Mouse (Mus musculus) WW6 (cell line): ENCODE data around the gene Plekha8.
A peak's percentile ranks its signal among the peaks of the same experiment; 100 is the strongest.

Experiments used
- DNase-seq: peaks from one replicate; pipeline ENCODE4 v3.0.0-alpha.2; 2013; ENCODE audit warnings: low read depth, low spot score

The Plekha8 gene

DNA sequence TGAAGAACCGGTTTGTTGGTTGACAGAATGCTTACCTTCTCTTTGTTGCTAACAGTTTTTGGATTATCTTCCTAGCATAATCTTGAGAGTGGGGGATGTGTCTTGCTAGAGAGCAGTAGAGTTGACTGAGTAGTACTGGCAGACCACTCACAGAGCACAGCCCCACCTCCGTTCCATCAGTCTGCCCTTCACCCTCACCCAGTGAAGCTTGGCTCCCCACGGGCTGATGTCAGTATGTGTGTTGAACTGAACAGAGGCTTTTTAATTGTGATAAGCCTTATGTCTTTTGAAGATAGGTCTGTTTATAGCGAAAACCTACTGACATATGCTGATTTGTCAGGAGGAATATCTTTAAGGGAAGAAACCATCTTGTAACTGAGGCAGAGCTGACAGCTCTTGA lies 48.3 kb downstream of the Plekha8 start:
- no peak for DNase-seq

DNA sequence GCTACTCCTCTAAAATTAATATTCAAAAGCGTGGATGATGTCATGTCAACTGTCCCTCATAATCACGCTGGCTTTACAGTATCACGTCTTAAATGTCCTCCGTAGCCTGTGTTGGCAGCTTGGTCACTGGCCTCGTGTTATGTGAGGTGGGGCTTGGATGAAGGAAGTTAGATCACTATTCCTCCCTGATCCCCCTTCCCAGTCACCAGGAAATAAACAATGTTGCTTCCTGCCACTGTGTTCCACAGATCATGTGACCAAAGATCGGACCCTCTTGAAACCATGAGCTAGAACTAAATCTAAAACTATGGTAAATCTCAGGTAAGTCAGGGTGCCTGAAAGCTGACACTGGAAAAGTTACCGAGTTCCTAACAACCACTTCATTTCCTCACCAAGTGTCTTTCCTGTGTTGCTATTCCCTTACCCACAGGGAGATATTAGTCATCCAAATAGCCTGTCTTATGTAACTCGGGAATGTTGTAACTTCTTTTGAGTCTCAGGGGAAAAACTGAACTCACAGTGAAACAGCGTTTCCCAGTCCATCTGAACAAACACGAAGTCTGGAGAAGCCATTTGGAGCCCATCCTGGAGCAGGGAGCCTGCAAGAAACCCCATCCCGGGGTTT lies 60.7 kb downstream of the Plekha8 start:
- DNase-seq, result no peak

GRCm38 (mm10) chr6:54657861-54658260 lies 63.0 kb downstream of the Plekha8 start:
- DNase-seq, result no peak

GRCm38 (mm10) chr6:54669868-54670267 lies 75.0 kb downstream of the Plekha8 start:
- DNase-seq, result no peak

DNA sequence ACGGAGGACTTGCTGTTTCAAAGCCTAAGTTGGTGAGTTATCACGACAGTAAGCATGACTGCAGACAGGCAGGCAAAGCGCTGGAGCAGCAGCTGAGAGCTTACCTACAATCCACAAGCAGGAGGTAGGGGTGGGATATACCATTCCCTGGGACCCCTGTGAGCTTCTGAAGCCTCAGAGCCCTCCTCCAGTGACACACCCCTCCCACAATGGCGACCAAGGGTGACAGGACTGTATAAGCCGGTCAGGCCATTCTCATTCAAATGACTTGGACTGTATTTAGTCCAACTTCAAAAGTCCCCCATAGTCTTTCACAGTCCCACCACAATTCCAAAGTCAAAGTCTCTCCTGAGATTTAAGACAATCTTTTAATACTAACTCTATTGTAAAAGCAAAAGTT lies 78.0 kb downstream of the Plekha8 start:
- DNase-seq, result no peak

- DNase-seq, result no peak
These were observed 84.8 kb downstream of the Plekha8 start for GRCm38 (mm10) chr6:54679686-54680085.

DNA sequence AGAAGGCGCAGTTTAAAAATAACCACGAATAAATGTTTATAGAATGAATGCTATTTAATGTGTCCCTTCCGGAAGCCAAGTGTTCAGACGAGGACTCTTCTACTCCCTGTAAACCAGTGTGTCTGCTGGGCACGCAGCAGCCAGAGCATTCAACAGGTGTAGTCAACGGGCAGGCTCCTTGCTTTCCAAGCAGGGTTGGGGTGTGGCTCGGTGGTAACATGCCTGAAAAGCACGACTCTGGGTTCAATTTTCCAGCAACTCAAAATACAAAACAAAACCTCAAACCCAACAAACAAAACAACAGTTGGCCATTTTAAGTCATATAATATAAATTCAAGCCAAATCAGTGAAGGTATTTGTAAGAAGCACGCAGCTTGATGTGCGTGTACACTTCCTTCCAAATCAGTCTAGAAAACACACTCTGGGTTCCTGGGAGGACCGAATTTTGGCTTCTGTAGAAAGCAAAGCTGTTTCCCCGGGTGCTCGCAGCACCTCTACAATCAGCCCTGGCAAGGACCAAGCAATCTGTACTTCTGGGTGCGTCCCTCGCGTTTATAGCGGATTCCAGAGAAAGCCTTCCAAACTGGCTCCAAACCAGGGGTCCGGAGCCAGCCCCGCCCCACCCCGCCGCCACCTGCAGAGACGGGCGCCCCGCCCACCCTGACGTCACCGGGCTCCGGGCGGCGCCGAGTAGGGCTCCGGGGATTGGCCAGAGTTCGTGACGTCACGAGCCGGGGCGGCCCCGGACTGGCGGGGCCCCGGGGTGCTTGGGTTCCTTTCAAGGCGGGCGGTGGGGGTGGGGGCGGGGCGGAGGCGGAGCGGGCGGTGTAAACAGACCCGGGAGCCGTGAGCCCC lies 86.2 kb downstream of the Plekha8 start, which contains the start of gene Mturn:
Gene Mturn (plus strand): TSS at position 734 of the 855 bp plus-strand sequence.
- peak; percentile 74 for DNase-seq

- DNase-seq, result no peak
These were observed 87.0 kb downstream of the Plekha8 start for GRCm38 (mm10) chr6:54681746-54682428.

DNA sequence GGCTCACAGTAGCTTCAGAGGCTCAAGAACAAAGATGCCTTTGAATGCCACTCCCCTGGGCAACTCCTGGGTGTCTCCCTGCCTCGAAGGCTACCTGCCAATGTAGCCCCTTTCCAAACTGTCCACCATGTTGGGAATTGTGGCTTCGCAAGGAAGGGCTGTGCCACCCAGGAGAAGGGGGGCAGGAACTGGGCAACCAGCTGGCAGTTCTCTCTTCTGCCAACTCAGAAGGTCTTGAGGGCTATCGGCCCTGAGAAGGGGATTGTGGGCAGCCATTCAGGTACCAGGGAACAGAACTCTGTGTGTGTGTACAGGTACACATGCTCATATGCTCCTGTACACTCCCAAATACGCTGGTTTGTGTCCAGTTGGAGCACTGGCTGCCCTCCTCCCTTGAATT lies 89.2 kb downstream of the Plekha8 start:
- DNase-seq, result no peak

DNA sequence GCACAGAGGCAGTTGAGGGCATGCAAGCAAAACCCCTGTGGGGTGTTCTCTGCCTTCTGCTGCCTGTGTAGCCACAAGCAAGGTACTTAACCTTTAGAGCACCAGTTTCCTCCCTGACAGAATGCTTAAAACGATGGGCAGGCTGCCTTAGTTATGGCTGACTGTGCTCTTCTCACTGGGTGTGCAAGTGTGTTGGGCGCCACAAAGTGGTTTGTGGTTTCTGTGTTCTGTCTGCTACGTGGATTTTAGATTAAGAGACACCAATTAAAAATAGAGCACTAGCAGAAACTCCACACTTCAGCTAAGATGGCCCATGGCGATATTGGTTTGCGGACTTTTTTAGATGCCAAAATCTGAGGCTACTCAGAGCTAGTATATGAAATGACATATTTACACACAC lies 90.2 kb downstream of the Plekha8 start:
- DNase-seq, result no peak

- no peak for DNase-seq
These were observed 90.9 kb downstream of the Plekha8 start for GRCm38 (mm10) chr6:54685716-54686395.

- DNase-seq, result no peak
These were observed 92.2 kb downstream of the Plekha8 start for GRCm38 (mm10) chr6:54686946-54687737.

DNA sequence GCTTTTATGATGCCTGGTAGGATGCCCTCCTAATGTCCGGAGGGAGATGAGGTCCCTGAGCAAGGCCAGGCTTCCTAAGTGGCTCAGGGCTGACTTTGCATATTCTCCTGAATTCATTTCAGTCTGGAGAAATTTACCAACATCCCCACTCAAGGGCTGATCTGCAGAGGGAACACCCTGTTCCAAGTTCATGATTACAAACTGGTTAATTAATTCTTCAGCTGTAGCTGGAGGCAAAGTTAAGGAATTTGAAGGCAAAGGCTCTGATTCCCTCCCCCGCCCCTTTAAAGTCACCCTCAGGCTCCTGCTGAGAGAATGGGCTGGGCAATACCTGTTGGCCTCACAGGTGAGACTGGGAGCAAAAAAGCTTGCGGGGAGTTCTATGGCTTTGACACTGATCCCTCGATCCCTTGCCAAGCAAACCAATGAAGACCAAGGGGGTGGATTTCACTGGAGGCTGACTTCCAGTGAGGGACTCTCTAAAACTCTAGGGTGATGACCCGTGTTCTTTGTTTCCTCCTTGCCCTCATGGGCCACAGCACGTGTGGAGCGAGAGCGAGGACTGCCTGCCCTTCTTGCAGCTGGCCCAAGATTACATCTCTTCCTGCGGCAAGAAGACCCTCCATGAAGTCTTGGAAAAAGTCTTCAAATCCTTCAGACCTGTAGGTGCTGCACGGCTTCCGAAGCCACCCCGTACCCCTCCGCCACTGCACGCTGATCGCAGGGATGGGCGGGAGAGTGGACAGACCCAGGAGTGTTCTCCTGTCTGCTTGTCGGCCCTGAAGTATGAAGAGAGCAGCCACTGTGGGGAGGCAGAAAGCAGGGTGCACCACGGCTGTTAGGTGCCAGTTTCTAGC lies 93.8 kb downstream of the Plekha8 start:
- DNase-seq, result no peak

DNA sequence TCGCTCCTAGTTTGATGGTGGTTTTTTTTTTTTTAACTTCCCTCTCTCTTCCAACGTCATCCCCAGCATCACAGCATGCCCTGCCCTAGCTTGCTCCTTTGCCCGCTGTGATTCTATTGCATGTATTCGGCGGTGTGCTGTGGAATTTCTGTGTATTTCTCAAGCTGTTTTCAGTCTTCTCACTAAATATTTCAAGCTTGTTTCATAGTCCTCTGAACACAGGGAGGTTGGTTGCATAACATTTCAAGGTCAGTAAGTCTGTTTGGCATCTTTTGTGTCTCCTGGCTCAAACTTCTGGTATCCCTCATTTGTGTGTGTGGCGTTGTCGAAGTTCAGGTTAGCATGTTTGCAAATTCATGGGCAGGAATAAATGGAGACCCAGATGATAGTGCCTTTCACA lies 94.8 kb downstream of the Plekha8 start:
- DNase-seq, result no peak

DNA sequence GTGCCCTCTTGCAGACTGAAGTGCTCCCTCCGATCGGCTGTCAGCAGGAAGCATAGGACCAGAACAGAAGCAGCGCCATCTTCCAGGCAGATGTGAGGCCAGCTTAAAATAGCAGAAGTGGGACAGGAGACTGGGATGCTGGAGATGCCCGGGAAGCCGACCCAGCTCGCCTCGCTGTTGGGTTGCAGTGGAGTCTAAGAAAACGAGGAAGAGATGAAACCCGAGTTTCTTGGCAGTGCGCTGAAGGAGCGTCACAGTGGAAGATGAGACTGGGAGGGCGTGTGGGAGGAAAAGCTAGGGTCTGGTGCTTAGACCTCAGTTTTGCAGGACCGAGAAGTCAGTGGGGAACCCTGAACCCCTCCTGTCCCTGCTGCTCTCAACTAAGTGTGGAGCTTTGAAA lies 95.9 kb downstream of the Plekha8 start:
- no peak for DNase-seq

DNA sequence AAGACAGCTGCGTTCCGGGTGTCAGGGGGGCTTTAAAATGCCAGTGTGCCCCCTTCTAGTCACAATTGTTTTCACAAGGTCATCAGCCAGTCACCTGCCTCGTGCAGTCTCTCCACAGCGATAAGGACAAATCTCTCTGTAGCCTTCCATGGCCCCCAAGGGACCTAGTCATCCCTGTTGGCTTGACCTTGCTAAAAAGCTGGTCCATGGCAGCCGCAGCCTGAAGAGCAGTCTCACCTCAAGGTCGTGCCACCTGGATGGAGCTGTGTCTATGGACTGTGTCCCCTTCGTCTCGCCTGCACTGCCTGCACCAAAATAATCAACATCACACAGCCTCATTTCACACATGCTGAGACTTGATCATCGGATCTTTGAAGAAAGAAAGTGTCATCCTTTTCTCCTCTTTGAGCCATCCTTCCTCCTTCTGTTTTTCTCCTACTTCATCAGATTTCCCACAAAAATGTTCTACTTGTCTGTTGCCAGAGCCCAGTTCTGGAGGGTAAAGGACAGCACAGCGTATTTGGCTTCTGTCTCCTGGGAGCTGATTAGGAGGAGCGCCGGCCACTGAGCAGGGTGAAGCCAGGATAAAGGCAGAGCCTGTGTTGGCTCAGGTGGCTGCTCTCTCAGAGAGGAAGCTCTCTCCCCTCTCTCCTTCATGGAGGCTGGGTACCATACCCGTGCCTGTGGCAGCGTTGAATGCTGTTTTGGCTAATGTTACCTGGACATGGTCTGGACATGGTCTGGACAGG lies 96.6 kb downstream of the Plekha8 start:
- no peak for DNase-seq

DNA sequence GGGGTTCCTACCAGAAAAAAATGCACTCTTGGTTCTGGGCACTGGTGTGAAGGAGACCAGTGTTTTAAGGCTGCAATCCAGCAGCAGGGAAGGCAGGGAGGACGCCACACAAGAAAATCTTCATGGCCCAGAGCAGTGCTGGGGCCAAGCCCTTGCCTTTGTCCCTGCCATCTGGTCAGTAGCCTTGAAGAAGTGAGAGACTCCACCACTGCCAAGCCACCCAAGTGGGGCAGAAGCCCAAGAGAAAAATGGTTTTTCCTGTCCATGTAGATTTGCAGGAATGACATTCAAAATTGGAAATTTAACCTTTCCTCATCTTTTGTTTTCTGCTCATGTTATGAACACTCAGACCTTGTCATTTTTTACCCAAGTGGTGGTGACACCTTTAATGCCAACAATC lies 97.3 kb downstream of the Plekha8 start:
- DNase-seq, result no peak

DNA sequence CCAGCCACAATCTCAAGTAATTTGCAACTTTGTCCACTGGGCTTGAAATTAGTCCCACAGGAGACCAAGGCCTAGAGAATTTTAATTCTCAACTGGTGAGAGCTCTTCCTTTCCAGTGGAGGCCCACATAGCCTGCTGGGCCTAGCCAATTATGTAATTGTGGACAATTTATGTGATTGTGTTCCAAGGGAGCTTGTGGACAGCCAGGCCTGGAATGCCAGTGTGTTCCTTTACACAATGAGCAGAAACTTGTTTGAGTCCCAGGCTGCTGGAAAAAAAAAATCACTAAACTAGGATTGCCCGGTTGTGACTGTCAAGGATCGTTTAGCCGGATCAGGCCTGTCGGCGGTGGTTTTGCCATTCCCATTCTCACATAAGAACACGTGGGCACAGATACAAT lies 98.4 kb downstream of the Plekha8 start:
- no peak for DNase-seq
